Mouse (Mus musculus): ENCODE results near the gene Gm49391. TPM values are rescaled to one million over a fixed set of nuclear protein-coding genes. Genes with fewer than 3 reads are reported as not detected.
A peak's percentile ranks its signal among the peaks of the same experiment; 100 is the strongest.
"Not testable (repeated sequence)": the region's sequence is repeated elsewhere in the genome, so short reads cannot be mapped to it uniquely, and the experiment has no call there.

Gm49391 gene
- polyA plus RNA-seq (2017; shearing (Covaris generic)) = 1 to 10 TPM in 2 of 3 experiments, not detected in 1; 1.6 to 4.1 TPM

GRCm38 (mm10) chr13:60936500-60936901, at the start of gene Gm49391, which contains the start of gene Ctla2a:
Gene Gm49391 (minus strand): TSS chr13:60936571.
Gene Ctla2a (minus strand): TSS chr13:60936625.
- ATAC-seq = peak; percentile 96

GRCm38 (mm10) chr13:60972319-60972718, 35.9 kb upstream of the Gm49391 start:
- not testable (repeated sequence) for ATAC-seq

- ATAC-seq = not testable (repeated sequence)
Observed at GRCm38 (mm10) chr13:60963985-60964384, 27.6 kb upstream of the Gm49391 start.

- ATAC-seq = no peak
Observed at GRCm38 (mm10) chr13:60961706-60962105, 25.3 kb upstream of the Gm49391 start.

GRCm38 (mm10) chr13:60941884-60942283, 5.5 kb upstream of the Gm49391 start, which contains the start of gene Tpbpa:
Gene Tpbpa (minus strand): TSS chr13:60941984.
- ATAC-seq = not testable (repeated sequence)

- ATAC-seq = not testable (repeated sequence)
Observed at GRCm38 (mm10) chr13:60935490-60935889, 881 bp downstream of the Gm49391 start, which contains the start of gene Gm49393. Gene Gm49393 (minus strand): TSS chr13:60935590.

GRCm38 (mm10) chr13:60904780-60905179, 31.6 kb downstream of the Gm49391 start, which contains the start of gene Tpbpb:
Gene Tpbpb (minus strand): TSS chr13:60904880.
- ATAC-seq = not testable (repeated sequence)

GRCm38 (mm10) chr13:60897328-60897727, 39.0 kb downstream of the Gm49391 start, which contains the start of gene Ctla2b:
Gene Ctla2b (minus strand): TSS chr13:60897447.
- ATAC-seq = peak; percentile 93

GRCm38 (mm10) chr13:60896794-60897193, 39.6 kb downstream of the Gm49391 start, which contains the start of gene Gm49392:
Gene Gm49392 (minus strand): TSS chr13:60896894.
- ATAC-seq = not testable (repeated sequence)

- no peak for ATAC-seq
Observed at GRCm38 (mm10) chr13:60895406-60896160, 40.8 kb downstream of the Gm49391 start.

- no peak for ATAC-seq
Observed at GRCm38 (mm10) chr13:60892301-60892700, 44.1 kb downstream of the Gm49391 start.

- ATAC-seq = no peak
Observed at GRCm38 (mm10) chr13:60864281-60864680, 72.1 kb downstream of the Gm49391 start, which contains the start of gene 4930486L24Rik. Gene 4930486L24Rik (minus strand): TSS chr13:60864475.

GRCm38 (mm10) chr13:60848241-60849120, 87.9 kb downstream of the Gm49391 start:
- ATAC-seq = peak; percentile 99

Other genes starting within 250 kb of the Gm49391 start
- gene BC051665, start 150.2 kb downstream of the Gm49391 start, polyA plus RNA-seq (2017; shearing (Covaris generic)) = not detected
- not detected for gene Ctsll3, start 133.7 kb downstream of the Gm49391 start, polyA plus RNA-seq (2017; shearing (Covaris generic))
- gene 4930486L24Rik, start 72.1 kb downstream of the Gm49391 start, polyA plus RNA-seq (2017; shearing (Covaris generic)) = 1 to 10 TPM in 2 of 3 experiments, not detected in 1; 2.0 to 3.6 TPM
- gene Gm49392, start 39.7 kb downstream of the Gm49391 start, polyA plus RNA-seq (2017; shearing (Covaris generic)) = 1 to 10 TPM in 1 of 3 experiments, not detected in 2; 3.2 TPM
- gene Ctla2b, start 39.1 kb downstream of the Gm49391 start, polyA plus RNA-seq (2017; shearing (Covaris generic)) = 10 to 100 TPM in 2 of 3 experiments, 1 to 10 TPM in 1; 6.4 to 21.4 (median 12.7) TPM
- gene Tpbpb, start 31.7 kb downstream of the Gm49391 start, polyA plus RNA-seq (2017; shearing (Covaris generic)) = not detected
- not detected for gene Gm49393, start 981 bp downstream of the Gm49391 start, polyA plus RNA-seq (2017; shearing (Covaris generic))
- 100 to 1,000 TPM in 1 of 3 experiments, 10 to 100 TPM in 2; 38.4 to 149 (median 50.1) TPM for gene Ctla2a, start 54 bp upstream of the Gm49391 start, polyA plus RNA-seq (2017; shearing (Covaris generic))
- gene Tpbpa, start 5.4 kb upstream of the Gm49391 start, polyA plus RNA-seq (2017; shearing (Covaris generic)) = not detected
- gene Ctsj, start 69.4 kb upstream of the Gm49391 start, polyA plus RNA-seq (2017; shearing (Covaris generic)) = not detected
- not detected for gene Ctsq, start 104.1 kb upstream of the Gm49391 start, polyA plus RNA-seq (2017; shearing (Covaris generic))
- gene Ctsr, start 227.7 kb upstream of the Gm49391 start, polyA plus RNA-seq (2017; shearing (Covaris generic)) = under 1 TPM in 1 of 3 experiments, not detected in 2; 0.32 TPM

Data from inflammation-experienced regulatory T-cells, adult 6 months (primary cell).